Mouse (Mus musculus) erythroid progenitor cell, adult 5-6 weeks (primary cell): ENCODE data around the gene Pard6b. TPM values are rescaled to one million over a fixed set of nuclear protein-coding genes. Genes with fewer than 3 reads are reported as not detected.
"Not testable (repeated sequence)": the region's sequence is repeated elsewhere in the genome, so short reads cannot be mapped to it uniquely, and the experiment has no call there.

Experiments used
- ATAC-seq: replicated peaks from 2 replicates; pipeline ENCODE4 v1.8.0; 2016; ENCODE audit warnings: moderate number of reproducible peaks, mild to moderate bottlenecking, moderate TSS enrichment, inconsistent platforms; ENCODE audit not compliant: poor library complexity, low FRiP score, severe bottlenecking
- total RNA-seq, 2 experiments: library from RNA; stranded (forward) in 1 of 2; stranded (reverse) in 1 of 2; fragments of 150-400 nt in 1 of 2; fragments of 186-747, 209-891 nt in 1 of 2; gene quantifications; 2 replicates each; pipeline versions ENCODE4 v1.2.3 to v1.2.4; 2015 to 2017; ENCODE audit warnings: low replicate concordance in 2 of 2

Gene Pard6b
- total RNA-seq (2015; ENCODE audit: low replicate concordance) (not detected in 2 replicates), total RNA-seq (2017; ENCODE audit: low replicate concordance) (0.13 TPM in 1 of 2 replicates, not detected in the other)

DNA sequence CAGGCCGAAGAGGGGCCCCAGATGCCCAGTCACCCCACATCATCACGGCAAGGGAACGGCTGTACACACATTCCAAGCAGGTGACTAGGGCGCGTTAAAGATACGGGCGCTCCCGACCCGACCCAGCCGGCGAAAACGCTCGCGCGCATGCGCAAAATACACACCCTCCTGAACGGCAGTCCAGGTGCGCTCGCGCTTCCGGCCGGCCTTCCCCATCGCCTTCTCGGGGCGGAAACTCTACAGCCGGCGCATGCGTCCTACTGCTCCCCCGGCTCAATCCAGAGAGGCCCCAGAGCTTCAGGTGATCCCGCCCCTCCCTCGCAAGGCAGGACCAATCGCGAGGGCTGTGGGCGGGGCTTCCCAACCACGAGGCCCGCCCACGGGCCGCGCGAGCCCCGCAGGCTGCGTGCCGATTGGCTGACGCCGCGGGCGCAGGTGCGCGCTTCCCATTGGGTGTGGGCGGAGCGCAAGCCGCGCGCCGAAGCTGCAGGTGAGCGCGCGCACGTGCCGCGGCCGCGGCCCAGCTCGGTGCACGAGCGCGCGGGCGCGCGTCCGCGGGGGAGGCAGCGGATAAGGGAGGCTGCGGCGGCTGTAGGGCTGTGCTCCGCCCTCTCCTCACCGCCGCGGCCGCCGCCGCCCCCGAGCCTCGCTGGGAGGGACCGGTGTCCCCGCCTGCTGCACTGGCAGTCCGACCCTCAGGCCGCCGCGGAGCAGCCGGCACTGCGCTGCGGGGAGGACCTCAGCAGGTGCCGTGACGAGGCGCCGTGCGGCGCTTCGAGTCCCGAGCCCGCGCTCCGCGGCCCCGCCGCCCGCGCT, at the start of gene Pard6b:
TSS of gene Pard6b (plus strand) at position 574 of the 816 bp plus-strand sequence.
- peak; percentile 83 for ATAC-seq

GRCm38 (mm10) chr2:168031842-168032241, 49.0 kb upstream of the Pard6b start:
- ATAC-seq, result no peak

DNA sequence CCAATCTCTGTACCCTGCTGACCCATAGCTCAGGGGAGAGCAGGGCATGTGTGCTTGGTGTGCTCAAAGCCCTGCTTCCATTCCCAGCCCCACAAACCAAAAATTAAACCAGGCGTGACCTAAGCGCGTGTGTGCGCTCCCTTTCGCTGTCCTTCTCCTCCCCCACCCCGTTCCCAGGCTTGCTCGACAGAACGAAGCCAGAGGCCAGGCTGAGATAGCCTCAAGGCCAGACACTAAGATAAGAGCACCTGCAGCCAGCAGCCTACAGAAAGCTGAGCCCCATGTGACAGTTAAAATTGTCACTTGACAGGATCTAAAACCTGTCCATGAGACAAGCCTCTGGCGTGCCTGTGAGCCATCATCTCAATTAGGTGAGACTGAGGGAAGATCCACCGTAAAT, 46.9 kb upstream of the Pard6b start:
- no peak for ATAC-seq

- no peak for ATAC-seq
These were observed 44.9 kb upstream of the Pard6b start for GRCm38 (mm10) chr2:168035907-168036306.

DNA sequence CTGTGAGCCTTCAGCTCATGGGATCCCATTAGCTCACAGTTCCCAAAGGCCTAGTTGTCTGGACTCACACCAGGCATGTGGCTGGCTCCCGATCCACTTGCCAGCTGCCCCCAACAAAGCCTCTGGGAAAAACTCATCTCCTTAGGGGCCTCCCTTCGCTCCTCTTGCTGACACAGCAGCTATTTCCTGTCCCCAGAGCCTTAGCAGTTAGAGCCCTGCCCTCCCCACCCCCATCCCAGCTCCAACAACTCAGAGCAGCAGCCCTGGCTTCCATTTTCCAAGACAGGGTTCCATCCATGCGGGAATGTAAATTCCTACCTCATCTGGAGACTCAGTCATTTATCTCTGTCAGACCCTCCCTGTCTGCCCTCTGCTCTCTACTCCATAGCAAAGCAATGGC, 43.7 kb upstream of the Pard6b start:
- no peak for ATAC-seq

GRCm38 (mm10) chr2:168040751-168041150, 40.1 kb upstream of the Pard6b start:
- ATAC-seq, result no peak

DNA sequence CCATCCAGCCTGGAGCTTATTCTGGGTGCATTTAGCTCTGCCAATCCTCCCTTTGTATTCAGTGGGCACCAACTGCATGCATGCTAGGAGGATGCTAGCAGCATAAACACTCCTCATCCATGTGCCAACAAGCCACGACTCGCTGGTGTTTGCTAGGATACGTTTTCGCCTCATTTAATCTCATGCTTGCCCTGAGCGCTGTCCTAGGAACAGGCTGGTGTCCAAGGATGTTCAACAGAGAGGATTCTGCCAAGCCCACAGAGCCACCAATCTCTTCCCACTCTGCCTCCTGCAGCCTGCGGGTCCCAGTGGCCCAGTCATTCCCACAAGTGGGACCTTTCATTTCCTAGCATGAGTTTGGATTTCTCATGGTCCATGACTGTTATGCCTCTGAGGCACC, 38.8 kb upstream of the Pard6b start:
- no peak for ATAC-seq

DNA sequence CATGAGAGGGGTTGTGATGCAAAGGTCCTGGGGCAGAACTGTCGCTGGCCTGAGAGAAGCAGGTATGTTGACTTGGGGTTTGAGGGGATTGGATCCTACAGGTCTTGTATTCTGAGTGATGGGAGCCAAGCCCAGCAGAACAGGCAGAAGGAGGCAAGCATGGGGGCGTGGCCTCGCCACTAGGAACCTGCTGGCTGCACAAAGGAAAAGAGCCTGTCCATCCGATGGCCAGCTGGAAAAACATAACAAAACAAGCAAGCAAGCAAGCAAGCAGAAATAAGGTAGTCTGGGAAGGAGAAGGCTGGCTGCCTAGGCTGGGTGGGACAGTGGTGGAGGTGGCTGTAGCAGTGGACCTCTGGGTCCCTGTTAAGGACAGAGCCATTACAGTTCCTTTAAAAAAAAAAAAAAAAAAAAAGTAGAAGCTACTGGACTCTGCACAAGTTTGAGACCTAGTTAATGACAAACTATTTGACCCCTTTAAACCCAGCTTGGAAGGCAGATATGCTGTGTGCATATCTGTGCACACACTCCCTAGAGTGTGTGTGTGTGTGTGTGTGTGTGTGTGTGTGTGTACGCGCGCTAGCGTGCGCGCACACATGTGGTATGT, 36.0 kb upstream of the Pard6b start:
- no peak for ATAC-seq

DNA sequence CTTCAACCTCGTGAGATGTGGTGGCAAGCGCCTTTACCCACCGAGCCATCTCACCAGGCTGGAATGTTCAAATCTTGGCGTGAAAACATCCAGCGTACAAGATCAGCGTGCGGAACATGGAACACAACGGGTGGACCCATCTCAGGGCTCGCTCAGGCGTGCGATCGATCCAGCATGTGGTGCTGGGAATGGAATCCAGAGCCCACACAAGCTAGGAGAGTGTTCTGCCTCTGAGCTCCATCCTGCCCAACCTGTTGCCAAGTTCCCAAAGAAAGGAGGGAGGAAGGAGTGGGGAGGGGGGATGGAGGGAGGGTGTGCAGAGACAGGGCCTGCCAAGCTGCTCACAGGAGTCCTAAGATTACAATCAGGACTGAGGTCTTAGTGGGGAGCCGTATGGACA, 35.4 kb upstream of the Pard6b start:
- ATAC-seq, result no peak

DNA sequence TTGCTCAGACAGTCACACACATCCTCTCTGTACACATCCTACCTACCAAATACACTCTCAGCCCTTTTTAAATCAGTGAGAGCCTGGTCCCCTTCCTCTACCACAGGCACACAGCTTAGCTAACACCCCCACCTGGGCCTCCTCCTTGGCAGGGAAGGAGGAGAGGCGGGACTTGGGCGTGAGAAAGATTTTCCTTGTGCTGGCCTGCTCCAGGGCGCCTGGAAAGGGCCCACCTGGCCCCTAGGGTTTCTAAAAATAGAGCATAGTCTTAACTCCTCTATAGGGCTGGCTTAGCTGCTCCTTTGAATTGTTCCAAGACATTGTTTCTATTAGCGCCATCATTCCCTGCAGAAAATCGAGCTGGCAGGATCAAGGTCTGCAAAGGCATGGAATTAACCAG, 35.0 kb upstream of the Pard6b start:
- no peak for ATAC-seq

DNA sequence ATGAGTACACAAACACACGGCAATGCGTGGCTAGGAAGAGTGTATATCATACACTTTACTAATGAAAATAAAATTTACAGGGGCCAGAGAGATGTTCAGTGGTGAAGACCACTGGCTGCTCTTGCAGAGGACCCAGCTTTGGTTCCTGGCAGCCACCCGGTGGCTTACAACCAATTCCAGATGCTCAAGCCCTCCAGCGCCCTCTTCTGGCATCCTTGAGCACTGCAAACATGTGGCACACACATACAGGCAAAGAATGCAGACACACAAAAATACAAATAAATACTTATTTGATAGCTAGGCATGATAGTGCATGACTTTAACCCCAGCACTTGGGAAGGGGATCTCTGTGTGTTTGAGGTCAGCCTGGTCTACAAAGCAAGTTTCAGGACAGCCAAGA, 34.3 kb upstream of the Pard6b start:
- no peak for ATAC-seq

DNA sequence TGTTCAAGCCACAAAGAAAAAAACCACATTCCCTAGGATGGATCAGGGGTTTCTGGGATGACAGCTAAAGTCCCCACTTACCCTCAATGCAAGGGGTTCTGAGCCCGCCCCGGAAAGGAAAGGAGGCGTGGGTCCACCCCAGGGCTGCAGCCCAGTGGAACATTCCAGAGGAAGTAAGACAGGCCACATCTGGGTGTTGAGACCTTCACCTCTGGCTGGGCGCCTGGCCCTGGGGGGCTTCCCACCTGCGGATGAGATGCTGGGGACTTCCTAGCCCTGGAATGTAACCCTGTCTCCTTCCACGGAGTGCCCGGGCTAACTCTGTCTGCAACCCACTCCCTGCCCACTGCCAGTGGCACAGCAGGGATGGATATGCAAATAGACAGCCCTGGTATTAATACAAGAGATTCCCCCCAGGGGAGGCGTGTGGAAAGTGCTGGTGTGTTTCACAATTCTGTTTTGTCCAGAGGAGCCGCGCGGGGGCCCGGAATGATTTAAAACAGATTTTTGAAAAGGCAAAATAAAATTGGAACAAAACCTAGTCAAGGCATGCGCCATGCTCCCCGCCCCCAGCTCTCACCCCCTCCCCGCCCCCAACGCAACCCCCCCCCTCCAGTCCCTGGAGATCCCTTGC, 31.7 kb upstream of the Pard6b start:
- ATAC-seq, result no peak

GRCm38 (mm10) chr2:168050000-168050942, 30.5 kb upstream of the Pard6b start:
- ATAC-seq, result no peak

DNA sequence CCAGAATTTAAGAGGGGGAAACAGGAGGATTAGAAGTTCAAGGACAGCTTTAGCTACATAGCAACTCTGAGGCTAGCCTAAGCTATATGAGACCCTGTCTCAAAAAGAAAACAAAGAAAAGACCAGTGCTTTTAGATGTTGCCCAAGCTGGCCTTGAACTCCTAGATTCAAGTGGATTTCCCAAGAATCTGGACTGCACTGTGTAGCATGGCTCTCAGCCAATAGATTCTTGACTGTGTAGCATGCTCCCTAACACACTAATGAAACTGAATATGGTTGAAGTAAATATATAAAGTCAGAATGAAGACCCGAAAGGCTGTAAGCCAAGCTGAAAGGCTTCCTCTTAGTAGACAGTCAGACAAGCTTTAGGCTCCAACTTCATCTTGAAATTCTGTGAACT, 28.6 kb upstream of the Pard6b start:
- no peak for ATAC-seq

DNA sequence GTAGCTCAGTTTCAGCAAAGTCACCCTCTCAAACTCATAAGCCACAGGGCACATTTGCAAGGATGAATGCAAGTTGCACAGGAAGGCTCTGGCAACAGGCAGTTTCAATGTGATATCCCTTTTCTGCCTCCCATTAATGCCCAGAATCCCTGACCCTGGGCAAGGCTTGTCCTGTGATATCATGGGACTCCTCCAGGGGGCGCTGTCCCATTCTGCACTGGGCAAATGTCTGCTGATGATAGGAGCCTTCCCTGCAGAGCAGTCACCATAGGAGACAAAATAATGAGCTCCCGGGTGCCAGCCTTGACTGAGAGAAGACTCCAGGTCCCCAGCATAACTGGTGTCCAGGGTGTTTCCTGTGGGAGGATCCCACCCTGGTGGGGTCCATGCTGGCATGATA, 28.1 kb upstream of the Pard6b start:
- no peak for ATAC-seq

DNA sequence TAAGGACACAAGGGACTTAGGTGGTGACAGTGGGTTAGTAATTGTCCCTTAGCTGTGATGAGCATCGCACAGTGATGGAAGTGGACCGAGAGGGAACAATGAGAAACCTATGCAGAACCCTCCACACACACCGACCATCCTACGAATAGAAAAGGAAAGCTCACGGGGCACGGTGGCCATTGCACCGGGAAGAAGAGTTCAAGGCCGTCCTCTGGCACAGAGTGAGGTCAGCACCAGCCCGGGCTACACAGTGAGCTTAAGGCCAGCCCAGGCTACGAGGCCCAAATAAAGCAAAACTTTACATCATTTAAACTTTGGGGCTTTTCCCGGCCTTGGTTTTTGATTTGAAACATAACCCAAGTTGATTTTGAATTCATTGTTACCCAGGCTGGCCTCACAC, 26.7 kb upstream of the Pard6b start:
- ATAC-seq, result no peak

DNA sequence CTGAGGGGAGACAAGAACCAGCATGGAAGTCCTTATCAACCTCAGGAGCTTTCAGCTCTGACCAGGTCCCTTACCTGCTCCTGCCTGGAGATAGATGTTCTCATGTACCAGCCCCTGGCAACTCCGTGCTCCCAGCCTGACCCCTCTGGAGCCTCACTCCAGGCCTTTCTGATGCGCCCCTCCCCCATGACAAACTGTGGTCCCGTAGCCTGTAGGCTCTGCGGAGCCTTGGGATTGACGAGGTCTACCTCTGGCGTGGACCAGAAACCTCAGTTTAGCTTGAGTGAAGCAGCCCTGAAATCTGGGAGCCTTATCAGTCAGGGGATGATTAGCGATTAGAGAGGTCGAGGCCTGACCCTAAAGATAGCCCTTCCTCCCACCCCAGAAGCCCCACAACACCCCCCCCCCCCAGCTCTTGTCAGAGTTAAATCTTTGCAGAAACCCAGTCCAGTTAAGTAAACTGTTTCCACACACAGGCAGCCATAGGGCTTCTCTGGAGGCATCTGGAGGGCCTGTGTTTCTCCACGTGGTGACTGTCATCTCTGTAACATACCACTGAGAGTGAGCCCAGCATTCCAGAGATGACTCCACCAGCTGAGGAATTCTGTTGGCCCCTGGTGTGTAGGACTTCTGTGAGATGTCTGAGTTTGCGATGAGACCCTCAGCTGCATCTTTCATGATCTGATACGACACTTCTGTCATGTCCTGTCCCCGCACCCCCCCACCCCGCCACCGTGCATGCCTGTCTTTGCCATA, 24.7 kb upstream of the Pard6b start:
- no peak for ATAC-seq

GRCm38 (mm10) chr2:168056666-168056933, 24.2 kb upstream of the Pard6b start:
- ATAC-seq, result no peak

- ATAC-seq, result not testable (repeated sequence)
These were observed 22.9 kb upstream of the Pard6b start for GRCm38 (mm10) chr2:168057876-168058275.
